Mouse (Mus musculus) heart, postnatal 4 days (tissue): ENCODE data around the gene Pepd. TPM values are rescaled to one million over a fixed set of nuclear protein-coding genes. Genes with fewer than 3 reads are reported as not detected.

Experiments used
- DNase-seq: peaks from one replicate; pipeline ENCODE4 v3.0.0; 2021
- total RNA-seq, 2 experiments: library from RNA; stranded (reverse); gene quantifications; 2 replicates each; pipeline ENCODE4 v1.2.3; 2021

Gene Pepd
- 10 to 100 TPM; 24.4 to 26.9 TPM for total RNA-seq

DNA sequence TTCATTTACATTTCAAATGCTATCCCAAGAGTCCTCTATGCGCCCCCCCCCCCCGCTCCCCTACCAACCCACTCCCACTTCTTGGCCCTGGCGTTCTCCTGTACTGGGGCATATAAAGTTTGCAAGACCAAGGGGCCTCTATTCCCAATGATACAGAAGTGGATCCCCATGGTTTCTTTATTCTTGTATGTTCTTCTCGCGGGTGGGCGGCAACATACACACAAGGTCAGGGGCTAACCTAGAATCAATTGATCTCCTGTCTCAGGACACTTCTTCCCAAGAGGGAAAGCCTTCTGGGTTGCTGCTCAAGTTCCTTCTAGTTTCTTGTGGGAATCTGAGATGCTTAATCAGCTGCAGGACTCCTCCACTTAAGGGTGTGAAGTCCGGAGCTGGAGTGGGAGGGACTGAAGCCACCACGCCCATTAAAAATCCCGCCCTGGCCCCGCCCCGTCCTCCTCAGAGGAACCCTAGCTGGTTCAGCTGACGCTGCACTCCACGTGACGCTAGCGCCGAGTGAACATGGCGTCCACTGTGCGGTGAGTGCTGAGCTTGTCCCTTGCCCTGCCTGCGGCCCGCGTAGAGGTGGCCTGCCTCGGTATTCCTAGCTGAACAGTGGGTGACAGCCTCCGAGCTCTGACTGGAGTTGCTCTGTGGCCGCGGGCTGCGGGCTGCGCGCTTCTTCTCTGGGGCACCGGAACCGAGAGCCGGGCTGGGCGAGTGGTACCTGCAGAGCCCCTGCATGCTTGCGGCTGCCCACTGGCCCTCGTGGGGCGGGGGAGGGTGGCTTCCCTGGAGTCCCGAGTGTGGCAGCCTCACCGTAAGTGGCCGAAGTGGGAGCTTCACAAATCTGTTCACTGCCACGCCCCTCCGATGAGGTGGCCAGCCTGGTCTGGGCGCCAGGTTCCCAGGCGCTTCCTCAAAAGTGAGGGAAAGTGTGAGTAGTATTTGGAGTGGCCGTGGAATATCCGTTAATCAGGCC is at the start of gene Pepd:
Pepd (plus strand) TSS at position 461 of the 979 bp plus-strand sequence.
- peak; percentile 88 for DNase-seq

DNA sequence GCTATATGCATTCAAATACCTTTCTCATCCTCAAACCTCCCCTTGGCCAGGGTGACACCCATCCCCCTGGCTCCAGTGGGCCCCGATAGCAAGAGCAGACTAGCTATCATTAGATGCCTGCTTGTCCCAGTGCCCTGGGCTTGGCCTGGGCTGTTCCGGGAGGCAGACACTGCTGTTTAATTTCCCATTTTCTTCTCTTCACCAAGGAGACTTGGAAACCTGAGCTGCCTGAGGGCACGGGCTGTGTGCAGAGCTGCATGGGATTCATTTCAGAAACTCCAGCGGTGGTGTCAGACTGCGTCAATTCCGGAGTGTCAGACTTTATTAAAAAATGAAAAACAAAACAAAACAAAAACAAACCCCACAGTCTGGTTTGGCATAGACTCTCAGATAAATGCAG is 44.9 kb upstream of the Pepd start:
- DNase-seq = no peak

- DNase-seq = no peak
Measured at GRCm38 (mm10) chr7:34869693-34870092, 42.5 kb upstream of the Pepd start.

DNA sequence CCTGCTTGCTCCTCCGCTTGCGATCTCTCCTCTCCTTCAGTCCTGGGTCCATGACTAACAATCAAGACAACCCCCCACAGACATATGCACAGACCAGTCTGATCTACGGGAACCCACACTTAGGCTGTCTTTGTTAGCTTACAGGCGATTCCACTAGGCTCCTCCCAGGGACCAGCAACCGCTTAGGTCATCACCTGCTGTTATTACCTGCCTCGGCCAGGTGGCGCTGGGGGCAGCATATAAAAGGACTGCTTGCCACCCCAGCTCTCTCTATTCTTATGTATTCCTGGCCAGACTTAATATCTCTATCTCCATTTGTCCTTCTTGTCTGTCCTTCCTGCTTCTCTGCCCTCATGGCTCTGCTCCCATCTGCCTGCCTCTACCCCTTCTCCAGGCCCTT is 35.4 kb upstream of the Pepd start:
- no peak for DNase-seq

DNA sequence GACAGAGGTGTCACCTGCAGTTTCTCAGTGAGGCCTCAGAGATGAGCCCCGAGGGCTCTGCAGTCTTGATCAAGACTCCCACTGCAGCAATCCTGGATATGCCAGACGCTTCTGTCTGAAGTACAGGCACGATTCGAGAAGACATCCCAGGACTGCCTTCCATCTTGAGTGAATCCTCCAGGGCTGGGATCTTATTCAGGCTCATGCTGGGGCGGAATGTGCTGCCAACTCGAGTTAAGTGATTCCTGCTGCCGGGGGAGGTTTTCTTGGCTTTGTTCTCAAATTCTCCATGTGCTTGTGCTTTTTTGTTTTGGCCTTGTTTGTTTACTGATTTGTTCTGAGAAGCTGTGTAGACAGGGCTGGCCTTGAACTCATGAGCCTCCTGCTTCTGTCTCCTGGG is 34.4 kb upstream of the Pepd start:
- DNase-seq = no peak

- DNase-seq = no peak
Measured at GRCm38 (mm10) chr7:34888441-34888840, 23.7 kb upstream of the Pepd start.

- no peak for DNase-seq
Measured at GRCm38 (mm10) chr7:34888891-34889290, 23.3 kb upstream of the Pepd start.

DNA sequence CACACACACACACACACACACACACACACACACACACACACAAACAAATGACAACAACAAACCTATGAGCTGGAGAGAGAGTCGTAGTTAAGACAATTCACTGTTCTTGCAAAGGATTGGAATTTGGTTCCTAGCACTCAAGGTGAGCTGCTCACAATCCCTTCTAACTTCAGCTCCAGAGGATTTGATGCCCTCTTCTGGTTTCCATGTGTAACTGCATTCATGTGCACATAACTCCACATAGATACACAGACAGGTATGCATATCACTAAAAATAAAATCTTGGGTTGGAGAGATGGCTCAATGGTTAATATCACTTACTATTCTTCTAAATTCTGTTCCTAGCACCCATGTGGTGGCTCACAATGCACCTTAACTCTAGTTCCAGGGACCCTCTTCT is 19.3 kb upstream of the Pepd start:
- no peak for DNase-seq

GRCm38 (mm10) chr7:34896461-34896860 is 15.7 kb upstream of the Pepd start:
- no peak for DNase-seq

DNA sequence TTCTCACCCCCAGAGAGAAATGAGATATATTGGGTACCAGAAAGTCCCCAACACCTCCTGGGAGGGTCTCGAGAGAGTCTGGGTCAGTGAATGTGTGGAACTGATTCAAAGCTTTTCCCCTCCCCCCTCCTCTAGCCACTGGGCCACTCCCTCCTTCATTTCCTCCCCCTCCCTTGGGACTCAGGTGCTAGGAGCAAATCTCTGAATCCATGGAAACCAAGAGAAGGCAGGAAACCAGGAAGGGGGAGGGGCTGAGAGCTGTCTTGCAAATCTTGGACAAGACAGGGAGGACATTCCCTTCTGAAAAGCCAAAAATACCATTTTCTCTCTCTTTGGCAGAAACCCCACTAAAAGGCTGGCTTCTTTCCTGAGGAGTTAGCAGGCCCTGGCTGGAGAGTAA is 15.1 kb upstream of the Pepd start:
- peak; percentile 14 for DNase-seq

DNA sequence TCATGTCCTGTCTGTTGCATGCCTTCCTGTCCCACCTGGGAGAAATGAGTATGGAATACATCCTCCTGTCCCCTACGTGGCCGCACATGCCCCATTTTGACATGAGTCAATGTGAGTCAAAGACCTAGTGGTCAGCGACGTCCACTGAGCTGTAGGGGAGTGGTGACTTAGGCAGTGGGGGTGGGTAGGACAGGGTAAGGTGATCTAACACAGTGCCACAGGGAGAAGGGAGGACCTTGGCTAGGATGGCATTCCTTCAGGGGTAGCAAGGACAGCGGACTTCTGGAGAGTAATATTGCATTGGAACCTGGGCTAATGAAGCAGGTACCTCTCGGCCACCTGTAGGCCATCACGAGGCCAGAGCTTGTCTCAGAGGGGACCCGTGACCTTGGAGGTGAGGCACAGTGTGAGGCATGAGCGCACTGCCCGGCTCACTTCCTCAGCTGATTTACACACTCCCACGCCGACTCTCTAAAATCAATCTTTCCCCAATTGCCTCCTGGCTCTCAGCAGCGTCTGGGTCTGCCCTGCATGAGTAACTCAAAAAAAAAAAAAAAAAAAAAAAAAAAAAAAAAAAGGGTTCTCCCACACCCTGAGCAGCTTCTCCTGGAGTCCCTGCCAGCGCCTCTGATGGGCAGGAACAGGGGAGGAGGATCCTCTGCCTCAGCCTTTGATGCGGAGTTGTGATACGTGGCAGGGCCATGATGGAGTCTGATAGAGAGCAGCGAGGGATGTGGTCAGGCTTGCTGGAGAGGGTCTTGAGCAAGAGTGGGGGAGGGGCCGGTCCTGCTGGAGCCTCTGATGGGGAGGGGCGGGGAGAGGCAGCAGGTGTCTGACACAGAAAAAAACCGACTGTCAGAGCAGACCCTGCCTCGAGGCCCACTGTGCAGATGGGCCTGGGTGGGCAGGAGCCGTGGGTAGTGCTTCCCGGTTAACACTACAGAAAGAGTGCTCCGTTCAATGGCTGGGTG is 1.8 kb upstream of the Pepd start:
- no peak for DNase-seq

GRCm38 (mm10) chr7:34913956-34914355 is 1.8 kb downstream of the Pepd start:
- DNase-seq = no peak

- no peak for DNase-seq
Measured at GRCm38 (mm10) chr7:34915555-34915954, 3.4 kb downstream of the Pepd start.

- no peak for DNase-seq
Measured at GRCm38 (mm10) chr7:34917558-34917957, 5.4 kb downstream of the Pepd start.

GRCm38 (mm10) chr7:34917998-34918397 is 5.8 kb downstream of the Pepd start:
- no peak for DNase-seq

DNA sequence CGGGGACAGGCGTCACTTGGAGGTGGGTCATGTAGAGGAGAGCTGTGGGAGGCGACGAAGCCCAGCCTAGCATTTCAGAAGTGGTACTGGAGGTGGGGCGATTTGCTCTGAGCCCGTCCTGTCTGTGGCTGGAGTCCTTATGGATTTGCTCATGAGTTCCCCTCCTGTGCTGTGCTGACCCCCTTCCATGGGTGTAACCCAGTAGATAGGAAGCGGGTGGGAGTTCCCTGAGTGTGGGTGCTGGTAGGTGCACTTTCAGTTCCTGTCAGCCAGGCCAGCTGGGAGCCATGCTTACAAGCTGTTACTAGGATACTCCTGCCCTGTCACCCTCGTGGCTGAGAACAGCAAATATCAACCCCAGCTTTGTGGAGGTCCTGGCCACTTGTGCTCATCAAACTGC is 6.2 kb downstream of the Pepd start:
- DNase-seq = no peak

- no peak for DNase-seq
Measured at GRCm38 (mm10) chr7:34919054-34919453, 6.9 kb downstream of the Pepd start.

- DNase-seq = peak; percentile 34
Measured at GRCm38 (mm10) chr7:34919809-34920208, 7.6 kb downstream of the Pepd start.

DNA sequence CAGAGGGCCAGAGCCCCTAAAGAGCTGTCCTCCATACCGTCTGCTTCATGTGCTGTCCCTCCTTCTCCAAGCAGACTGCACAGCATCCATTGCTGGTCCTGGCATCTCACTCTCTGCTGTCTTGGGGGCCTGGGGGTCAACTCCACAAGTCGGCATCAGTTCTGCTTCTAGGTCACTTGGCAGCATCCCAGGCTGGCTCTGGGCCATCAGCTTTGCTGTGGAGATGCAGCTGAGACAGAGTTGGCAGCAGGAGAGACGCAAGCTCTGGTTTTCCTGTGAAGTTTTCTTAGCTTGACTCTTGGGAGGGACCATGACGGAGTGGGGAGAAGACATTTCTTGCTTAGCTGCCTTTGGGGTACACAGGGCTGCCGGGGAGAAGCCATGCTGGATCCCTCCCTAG is 13.0 kb downstream of the Pepd start:
- peak; percentile 54 for DNase-seq

- DNase-seq = no peak
Measured at GRCm38 (mm10) chr7:34925956-34926355, 13.8 kb downstream of the Pepd start.

DNA sequence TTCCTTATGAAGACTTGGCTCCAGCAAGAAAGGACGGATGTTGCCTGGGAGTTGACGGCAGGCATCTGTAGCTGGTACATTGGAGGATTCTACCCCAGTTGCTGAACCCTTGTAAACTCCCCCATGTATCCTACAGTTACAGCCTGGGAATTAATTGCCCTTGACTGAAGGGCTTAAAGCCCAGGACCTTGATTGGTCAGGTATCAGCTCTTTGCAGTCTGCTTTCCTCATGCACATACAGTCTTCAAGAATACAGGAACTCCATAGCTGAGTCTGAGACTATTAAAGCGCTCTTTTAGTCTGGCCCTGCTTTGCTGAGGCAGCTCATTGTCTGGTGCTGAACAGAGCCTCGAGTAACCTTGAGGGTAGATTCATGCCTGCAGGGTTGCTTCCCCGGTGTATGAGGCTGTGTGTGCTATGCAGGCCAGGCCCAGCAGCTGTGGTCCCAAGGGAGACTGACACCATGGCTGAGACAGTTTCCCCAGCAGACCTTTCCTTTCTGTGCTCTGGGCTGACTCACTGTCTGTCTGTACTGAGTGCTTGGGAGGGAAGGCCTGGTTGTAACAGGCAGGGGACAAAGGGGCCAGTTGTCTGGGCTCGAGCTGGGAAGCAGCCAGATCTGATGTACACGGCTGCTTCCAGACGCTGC is 17.6 kb downstream of the Pepd start:
- peak; percentile 28 for DNase-seq

DNA sequence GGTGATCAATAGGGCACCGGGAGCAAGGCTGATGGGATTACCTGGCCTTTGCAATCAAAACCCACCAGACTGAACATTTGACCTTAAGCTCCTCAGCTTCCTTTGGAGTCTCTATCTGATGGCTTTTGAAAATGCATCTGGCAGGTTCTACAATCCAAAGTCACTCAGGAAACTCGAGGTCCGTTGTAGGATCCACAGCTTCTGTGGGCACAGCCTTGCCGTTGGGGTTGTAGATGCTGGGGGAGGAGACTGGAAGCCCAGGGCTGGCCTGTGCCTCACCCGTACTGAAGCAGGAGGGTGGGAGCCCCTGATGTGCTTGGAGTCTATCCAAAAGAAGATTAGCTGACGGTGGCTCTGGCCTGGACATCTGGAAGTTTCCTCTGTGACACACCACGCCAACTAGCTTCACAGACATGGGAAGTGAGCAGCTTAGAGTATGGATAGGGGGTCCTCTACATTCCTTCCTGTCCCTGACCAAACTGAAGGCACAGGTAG is 18.1 kb downstream of the Pepd start:
- no peak for DNase-seq
